Mouse (Mus musculus): ENCODE results near the gene Timm8a2. TPM values are rescaled to one million over a fixed set of nuclear protein-coding genes. Genes with fewer than 3 reads are reported as not detected.
A peak's percentile ranks its signal among the peaks of the same experiment; 100 is the strongest.

Timm8a2 gene
- total and polyA plus RNA-seq, 3 experiments: not detected

DNA sequence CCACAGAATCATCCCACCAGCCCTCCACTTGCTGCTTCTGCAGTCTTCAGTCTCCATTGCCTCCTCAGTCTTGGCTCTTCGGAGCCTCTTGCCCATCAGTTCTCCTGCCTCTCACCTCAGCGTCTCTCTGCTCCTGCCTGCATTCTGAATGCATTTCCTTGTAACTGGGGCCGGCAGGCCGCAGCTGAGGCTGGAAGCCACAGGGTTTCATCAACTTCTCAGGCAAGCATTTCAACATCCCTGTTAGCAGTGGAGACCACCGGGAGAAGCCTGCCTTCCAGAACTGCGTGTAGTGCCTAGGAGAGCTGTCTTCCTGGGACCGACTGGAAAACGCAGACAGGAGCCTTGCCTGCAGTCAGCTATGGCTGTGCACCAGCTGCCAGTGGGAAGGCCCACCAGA, 13.3 kb downstream of the Timm8a2 start:
- Histone ChIP-seq H3K9ac (ENCODE audit: insufficient read depth, low read depth) (no peak overlapping the region), H3K4me1 (ENCODE audit: control insufficient read depth in 1 of 2, insufficient read depth in 2 of 2) (peaks cover 25 to 51% of the 10 kb centered on the region in 2 experiments), H3K27ac (ENCODE audit: insufficient read depth, low read depth) (no peak overlapping the region), H3K27me3 (replicated peaks) (no peaks in the 10 kb centered on the region), H3K4me2 (ENCODE audit: insufficient read depth, low read depth, poor library complexity, severe bottlenecking) (no peak overlapping the region), H3K79me2 (replicated peaks; ENCODE audit: control insufficient read depth, extremely low read depth, insufficient read depth, poor library complexity, severe bottlenecking) (no peaks in the 10 kb centered on the region), H3K36me3 (replicated peaks in 1 of 2; ENCODE audit: control insufficient read depth in 1 of 2, insufficient read depth in 1 of 2, low read length in 1 of 2) (no peaks in the 10 kb centered on the region), H3K9me3 (replicated peaks; ENCODE audit: low read length) (peaks cover 8% of the 10 kb centered on the region), H3K4me3 (replicated peaks in 1 of 3; ENCODE audit: low read depth in 2 of 3, low read length in 2 of 3, poor library complexity in 1 of 3) (no peak overlapping the region)
- dilution Hi-C loops (cut with MboI; ENCODE audit: extremely low pct_ligation_motif_present, extremely low pct_unique_long_range_greater_than_20kb, low sequenced_read_pairs): no loop called here
- no peak for DNase-seq (ENCODE audit: extremely low read depth)
- in situ Hi-C loops (cut with MboI; ENCODE audit: low pct_ligation_motif_present, low pct_unique_long_range_greater_than_20kb, low sequenced_read_pairs): no loop called here
- TF ChIP-seq MYC (IDR thresholded peaks at IDR 0.05; ENCODE audit: low read depth, low read length) (no peak), POLR2A (IDR thresholded peaks at IDR 0.05; ENCODE audit: low read depth, low read length) (no peak), CHD1 (IDR thresholded peaks at IDR 0.05; ENCODE audit: low read depth, low read length) (no peak), PAX5 (IDR thresholded peaks at IDR 0.05; ENCODE audit: low read length) (no peak), EP300 (IDR thresholded peaks at IDR 0.05; ENCODE audit: low read length) (no peak), MAFK (IDR thresholded peaks at IDR 0.05; ENCODE audit: insufficient replicate concordance, low read length) (no peak), UBTF (IDR thresholded peaks at IDR 0.05; ENCODE audit: low read depth, low read length) (no peak), ETS1 (conservative IDR thresholded peaks at IDR 0.05; ENCODE audit: low read depth, low read length) (no peak), KAT2A (IDR thresholded peaks at IDR 0.05; ENCODE audit: insufficient replicate concordance, low read length) (no peak), CTCF (conservative IDR thresholded peaks at IDR 0.05 in 1 of 2, IDR thresholded peaks at IDR 0.05 in 1 of 2; ENCODE audit: low read depth in 2 of 2, low read length in 2 of 2) (no peak), E2F4 (IDR thresholded peaks at IDR 0.05; ENCODE audit: insufficient replicate concordance, low read depth, low read length) (no peak), ZNF384 (IDR thresholded peaks at IDR 0.05; ENCODE audit: low read depth, low read length) (no peak), MAZ (IDR thresholded peaks at IDR 0.05; ENCODE audit: low read depth, low read length) (no peak)

- H3K27me3 ChIP-seq (replicated peaks): no peaks in the 10 kb centered on the region
- no peaks in the 10 kb centered on the region for H3K36me3 ChIP-seq (replicated peaks in 1 of 2; ENCODE audit: control insufficient read depth in 1 of 2, insufficient read depth in 1 of 2, low read length in 1 of 2)
- dilution Hi-C loops (cut with MboI; ENCODE audit: extremely low pct_ligation_motif_present, extremely low pct_unique_long_range_greater_than_20kb, low sequenced_read_pairs) (no loop called here), in situ Hi-C loops (cut with MboI; ENCODE audit: low pct_ligation_motif_present, low pct_unique_long_range_greater_than_20kb, low sequenced_read_pairs) (no loop called here)
- no peak for TF ChIP-seq USF1 (IDR thresholded peaks at IDR 0.05; ENCODE audit: low read depth, low read length)
- no peak; the same call in 1 of the 2 replicates for TF ChIP-seq EP300 (IDR thresholded peaks at IDR 0.05; ENCODE audit: low read length)
- no peak for TF ChIP-seq POLR2AphosphoS2 (IDR thresholded peaks at IDR 0.05; ENCODE audit: low read depth, low read length)
- TF ChIP-seq ELF1 (IDR thresholded peaks at IDR 0.05; ENCODE audit: low read depth, low read length): peak; percentile 35; the same call in 1 of the 2 replicates
- TF ChIP-seq MAX (IDR thresholded peaks at IDR 0.05; ENCODE audit: low read length): peak; percentile 59; the same call in 1 of the 2 replicates
- TF ChIP-seq ETS1 (conservative IDR thresholded peaks at IDR 0.05; ENCODE audit: low read depth, low read length): peak; percentile 66
- 0 out of 2 replicates have a peak overlapping the region, but pooled peaks have one; percentile 12 for H3K4me2 ChIP-seq (ENCODE audit: insufficient read depth, low read depth, poor library complexity, severe bottlenecking)
- peaks cover 8% of the 10 kb centered on the region for H3K9me3 ChIP-seq (replicated peaks; ENCODE audit: low read length)
- DNase-seq (ENCODE audit: extremely low read depth): no peak
- peak overlapping the region; percentile 35; the same call in 1 of the 2 replicates for H3K27ac ChIP-seq (ENCODE audit: insufficient read depth, low read depth)
- H3K4me1 ChIP-seq (ENCODE audit: control insufficient read depth in 1 of 2, insufficient read depth in 2 of 2): peaks cover 32 to 60% of the 10 kb centered on the region in 2 experiments
- H3K4me3 ChIP-seq (replicated peaks in 1 of 3; ENCODE audit: low read depth in 2 of 3, low read length in 2 of 3, poor library complexity in 1 of 3): no peak overlapping the region
- peak overlapping the region; percentile 28; the same call in 1 of the 2 replicates for H3K9ac ChIP-seq (ENCODE audit: insufficient read depth, low read depth)
- no peaks in the 10 kb centered on the region for H3K79me2 ChIP-seq (replicated peaks; ENCODE audit: control insufficient read depth, extremely low read depth, insufficient read depth, poor library complexity, severe bottlenecking)
These were observed 14.3 kb downstream of the Timm8a2 start for GRCm38 (mm10) chr14:122048816-122049215.
